Mouse (Mus musculus): ENCODE results near the gene Shroom4. TPM values are rescaled to one million over a fixed set of nuclear protein-coding genes. Genes with fewer than 3 reads are reported as not detected.
A peak's percentile ranks its signal among the peaks of the same experiment; 100 is the strongest.

Shroom4 gene
- polyA plus RNA-seq, 1 experiment, result 12.9 TPM

GRCm38 (mm10) chrX:6537689-6538088 lies 138.0 kb downstream of the Shroom4 start:
- no peak for TF ChIP-seq POLR2A (IDR thresholded peaks at IDR 0.05; ENCODE audit: borderline replicate concordance, extremely low read depth, low read depth, low read length)
- no peak for TF ChIP-seq CTCF (IDR thresholded peaks at IDR 0.05; ENCODE audit: insufficient read depth, low read length)
- no peak overlapping the region for H3K4me3 ChIP-seq (replicated peaks; ENCODE audit: extremely low read depth, low read depth, low read length)
- 61% methylated on average over 2 of the region's 2 CpGs for WGBS
- no peaks in the 10 kb centered on the region for H3K4me1 ChIP-seq (ENCODE audit: control insufficient read depth, insufficient read depth, low read length)
- no peak for DNase-seq

GRCm38 (mm10) chrX:6565066-6565465 lies 165.4 kb downstream of the Shroom4 start:
- TF ChIP-seq CTCF (IDR thresholded peaks at IDR 0.05; ENCODE audit: insufficient read depth, low read length) (no peak), POLR2A (IDR thresholded peaks at IDR 0.05; ENCODE audit: borderline replicate concordance, extremely low read depth, low read depth, low read length) (no peak)
- no peaks in the 10 kb centered on the region for H3K4me1 ChIP-seq (ENCODE audit: control insufficient read depth, insufficient read depth, low read length)
- 74% methylated on average over 1 of the region's 1 CpGs for WGBS
- DNase-seq, result no peak
- H3K4me3 ChIP-seq (replicated peaks; ENCODE audit: extremely low read depth, low read depth, low read length), result no peak overlapping the region

- H3K4me1 ChIP-seq (ENCODE audit: control insufficient read depth, insufficient read depth, low read length), result no peaks in the 10 kb centered on the region
- WGBS, result 26% methylated on average over 1 of the region's 1 CpGs
- no peak for TF ChIP-seq CTCF (IDR thresholded peaks at IDR 0.05; ENCODE audit: insufficient read depth, low read length)
- no peak for TF ChIP-seq POLR2A (IDR thresholded peaks at IDR 0.05; ENCODE audit: borderline replicate concordance, extremely low read depth, low read depth, low read length)
- no peak overlapping the region for H3K4me3 ChIP-seq (replicated peaks; ENCODE audit: extremely low read depth, low read depth, low read length)
- no peak for DNase-seq
Observed at GRCm38 (mm10) chrX:6574511-6574910, 174.9 kb downstream of the Shroom4 start.

- WGBS, result 46% methylated on average over 7 of the region's 7 CpGs
Observed at GRCm38 (mm10) chrX:6577001-6577400, 177.3 kb downstream of the Shroom4 start.

GRCm38 (mm10) chrX:6580671-6581070 lies 181.0 kb downstream of the Shroom4 start:
- WGBS, result 51% methylated on average over 6 of the region's 6 CpGs
- TF ChIP-seq POLR2A (IDR thresholded peaks at IDR 0.05; ENCODE audit: borderline replicate concordance, extremely low read depth, low read depth, low read length), result no peak
- TF ChIP-seq CTCF (IDR thresholded peaks at IDR 0.05; ENCODE audit: insufficient read depth, low read length), result no peak
- H3K4me3 ChIP-seq (replicated peaks; ENCODE audit: extremely low read depth, low read depth, low read length), result no peak overlapping the region

More at GRCm38 (mm10) chrX:6577001-6577400, 177.3 kb downstream of the Shroom4 start:
- no peaks in the 10 kb centered on the region for H3K4me1 ChIP-seq (ENCODE audit: control insufficient read depth, insufficient read depth, low read length)
- H3K4me3 ChIP-seq (replicated peaks; ENCODE audit: extremely low read depth, low read depth, low read length), result peak overlapping the region; percentile 65
- no peak for DNase-seq
- TF ChIP-seq POLR2A (IDR thresholded peaks at IDR 0.05; ENCODE audit: borderline replicate concordance, extremely low read depth, low read depth, low read length), result peak; percentile 77; the same call in 1 of the 2 replicates
- TF ChIP-seq CTCF (IDR thresholded peaks at IDR 0.05; ENCODE audit: insufficient read depth, low read length), result no peak

GRCm38 (mm10) chrX:6581181-6581580 lies 181.5 kb downstream of the Shroom4 start:
- no peak for TF ChIP-seq POLR2A (IDR thresholded peaks at IDR 0.05; ENCODE audit: borderline replicate concordance, extremely low read depth, low read depth, low read length)
- TF ChIP-seq CTCF (IDR thresholded peaks at IDR 0.05; ENCODE audit: insufficient read depth, low read length), result no peak
- Histone ChIP-seq H3K4me3 (replicated peaks; ENCODE audit: extremely low read depth, low read depth, low read length) (no peak overlapping the region), H3K4me1 (ENCODE audit: control insufficient read depth, insufficient read depth, low read length) (no peaks in the 10 kb centered on the region)
- WGBS, result 35% methylated on average over 1 of the region's 1 CpGs
- no peak for DNase-seq

More at GRCm38 (mm10) chrX:6580671-6581070, 181.0 kb downstream of the Shroom4 start:
- no peaks in the 10 kb centered on the region for H3K4me1 ChIP-seq (ENCODE audit: control insufficient read depth, insufficient read depth, low read length)
- DNase-seq, result no peak

GRCm38 (mm10) chrX:6582646-6583045 lies 183.0 kb downstream of the Shroom4 start:
- Histone ChIP-seq H3K4me1 (ENCODE audit: control insufficient read depth, insufficient read depth, low read length) (no peaks in the 10 kb centered on the region), H3K4me3 (replicated peaks; ENCODE audit: extremely low read depth, low read depth, low read length) (no peak overlapping the region)
- DNase-seq, result no peak
- 80% methylated on average over 2 of the region's 2 CpGs for WGBS
- TF ChIP-seq CTCF (IDR thresholded peaks at IDR 0.05; ENCODE audit: insufficient read depth, low read length) (no peak), POLR2A (IDR thresholded peaks at IDR 0.05; ENCODE audit: borderline replicate concordance, extremely low read depth, low read depth, low read length) (no peak)

- Histone ChIP-seq H3K4me1 (ENCODE audit: control insufficient read depth, insufficient read depth, low read length) (no peaks in the 10 kb centered on the region; the same call in 1 of the 2 replicates), H3K4me3 (replicated peaks; ENCODE audit: extremely low read depth, low read depth, low read length) (no peak overlapping the region)
- DNase-seq, result no peak
- WGBS, result 74% methylated on average over 3 of the region's 3 CpGs
- no peak for TF ChIP-seq CTCF (IDR thresholded peaks at IDR 0.05; ENCODE audit: insufficient read depth, low read length)
- no peak for TF ChIP-seq POLR2A (IDR thresholded peaks at IDR 0.05; ENCODE audit: borderline replicate concordance, extremely low read depth, low read depth, low read length)
Observed at GRCm38 (mm10) chrX:6594183-6594582, 194.5 kb downstream of the Shroom4 start.

GRCm38 (mm10) chrX:6654024-6654423 lies 254.4 kb downstream of the Shroom4 start:
- Histone ChIP-seq H3K4me1 (ENCODE audit: control insufficient read depth, insufficient read depth, low read length) (no peaks in the 10 kb centered on the region), H3K4me3 (replicated peaks; ENCODE audit: extremely low read depth, low read depth, low read length) (no peak overlapping the region)
- TF ChIP-seq CTCF (IDR thresholded peaks at IDR 0.05; ENCODE audit: insufficient read depth, low read length) (peak; percentile 25; the same call in 1 of the 2 replicates), POLR2A (IDR thresholded peaks at IDR 0.05; ENCODE audit: borderline replicate concordance, extremely low read depth, low read depth, low read length) (no peak)
- DNase-seq, result peak; percentile 5
- 4% methylated on average over 2 of the region's 2 CpGs for WGBS

GRCm38 (mm10) chrX:6658820-6659324 lies 259.2 kb downstream of the Shroom4 start:
- 85% methylated on average over 1 of the region's 1 CpGs for WGBS
- no peak for DNase-seq
- no peaks in the 10 kb centered on the region for H3K4me1 ChIP-seq (ENCODE audit: control insufficient read depth, insufficient read depth, low read length)
- no peak overlapping the region for H3K4me3 ChIP-seq (replicated peaks; ENCODE audit: extremely low read depth, low read depth, low read length)
- TF ChIP-seq POLR2A (IDR thresholded peaks at IDR 0.05; ENCODE audit: borderline replicate concordance, extremely low read depth, low read depth, low read length) (no peak), CTCF (IDR thresholded peaks at IDR 0.05; ENCODE audit: insufficient read depth, low read length) (no peak)

Other genes starting within 250 kb of the Shroom4 start
- 0.44 and 0.54 TPM in 2 replicates for gene Nudt10, start 226.8 kb upstream of the Shroom4 start, polyA plus RNA-seq (2012; rRNA removed)
- gene Bmp15, start 79.1 kb upstream of the Shroom4 start, polyA plus RNA-seq (2012; rRNA removed), result 0.03 and 0.04 TPM in 2 replicates

Measured in lung, adult 2 months (tissue).